Mouse (Mus musculus) heart, postnatal 0 days (tissue): ENCODE results near the gene Disp1. TPM values are rescaled to one million over a fixed set of nuclear protein-coding genes. Genes with fewer than 3 reads are reported as not detected.
A peak's percentile ranks its signal among the peaks of the same experiment; 100 is the strongest.

Source experiments
- ATAC-seq: fragments of 200-750 bp; cut with Nextera tagmentation; 2 replicates; pipeline ENCODE4 v1.8.0; 2017; ENCODE audit warnings: low read depth, moderate number of reproducible peaks, moderate library complexity; ENCODE audit not compliant: insufficient read depth
- DNase-seq: peaks from one replicate; pipeline ENCODE4 v3.0.0-alpha.2; 2016; ENCODE audit warnings: low spot score
- H3K27ac ChIP-seq: fragments of 300-500 bp; sonication (generic); 2 replicates; pipeline ENCODE4 v1.5.1; 2014; ENCODE audit warnings: low read depth, mild to moderate bottlenecking
- H3K27me3 ChIP-seq: fragments of 300-500 bp; sonication (generic); 2 replicates; pipeline ENCODE4 v1.6.1; 2014; ENCODE audit warnings: low read length, mixed read lengths; ENCODE audit not compliant: control insufficient read depth, insufficient read depth
- H3K36me3 ChIP-seq: fragments of 300-500 bp; sonication (generic); replicated peaks from 2 replicates; pipeline ENCODE4 v1.6.1; 2014; ENCODE audit warnings: low read length, mixed read lengths; ENCODE audit not compliant: control insufficient read depth, insufficient read depth
- H3K4me1 ChIP-seq: fragments of 300-500 bp; sonication (generic); 2 replicates; pipeline ENCODE4 v1.6.1; 2014; ENCODE audit warnings: antibody characterized with exemption; ENCODE audit not compliant: control insufficient read depth, insufficient read depth
- H3K4me2 ChIP-seq: fragments of 300-500 bp; sonication (generic); 2 replicates; pipeline ENCODE4 v1.6.1; 2014; ENCODE audit warnings: low read depth, mild to moderate bottlenecking, low read length, moderate library complexity
- H3K4me3 ChIP-seq: fragments of 300-500 bp; sonication (generic); 2 replicates; pipeline ENCODE4 v1.5.1; 2014; ENCODE audit warnings: low read depth, low read length
- H3K9ac ChIP-seq: fragments of 300-500 bp; sonication (generic); replicated peaks from 2 replicates; pipeline ENCODE4 v1.6.1; 2014; ENCODE audit warnings: low read depth, low read length, mixed read lengths
- H3K9me3 ChIP-seq: fragments of 300-500 bp; sonication (generic); replicated peaks from 2 replicates; pipeline ENCODE4 v1.6.1; 2016; ENCODE audit warnings: low read length; ENCODE audit not compliant: control insufficient read depth
- CTCF ChIP-seq: IDR thresholded peaks from 2 replicates; pipeline ENCODE4 v1.5.1; 2016; ENCODE audit warnings: antibody characterized with exemption, control low read depth, low read depth
- EP300 ChIP-seq: IDR thresholded peaks from 2 replicates; pipeline ENCODE4 v1.6.1; 2016; ENCODE audit warnings: antibody characterized with exemption, low read depth
- WGBS: fragments of 180-500 bp; shearing (Covaris S2); extraction: QIAGEN DNeasy Blood & Tissue Kit; methylation state at CpG from one replicate; pipeline ENCODE4 v1.1.7; 2014; 5-methylcytosine and 5-hydroxymethylcytosine counted together
- polyA plus RNA-seq: library from polyadenylated mRNA; unstranded; fragments of >200 nt; fragmentation: Nextera tagmentation; extraction: Ambion mirVana; gene quantifications from 2 replicates; pipeline ENCODE4 v1.2.1, GENCODE M21; 2015
- total RNA-seq: library from RNA; depleted of rRNA; stranded (reverse); fragments of >200 nt; gene quantifications from 2 replicates; pipeline ENCODE4 v1.2.3, GENCODE M21; 2014; ENCODE audit warnings: low replicate concordance

Gene Disp1
- total and polyA plus RNA-seq, 2 experiments from 2014 or later: 5.8 to 8.1 TPM

GRCm38 (mm10) chr1:183153354-183153753, 68.0 kb downstream of the Disp1 start:
- DNase-seq: no peak
- H3K4me2 ChIP-seq: no peak overlapping the region
- H3K4me1 ChIP-seq: peaks cover 18% of the 10 kb centered on the region
- H3K9ac ChIP-seq: no peak overlapping the region
- ATAC-seq: no peak
- no peak overlapping the region for H3K27ac ChIP-seq
- no peak for TF ChIP-seq EP300
- TF ChIP-seq CTCF: no peak
- H3K36me3 ChIP-seq: no peaks in the 10 kb centered on the region
- no peak overlapping the region for H3K4me3 ChIP-seq
- 92% methylated on average over 4 of the region's 4 CpGs for WGBS
- H3K9me3 ChIP-seq: no peaks in the 10 kb centered on the region
- H3K27me3 ChIP-seq: no peaks in the 10 kb centered on the region

- Histone ChIP-seq H3K27me3 (no peaks in the 10 kb centered on the region), H3K36me3 (no peaks in the 10 kb centered on the region), H3K4me2 (no peak overlapping the region), H3K9me3 (no peaks in the 10 kb centered on the region), H3K4me1 (peaks cover 18% of the 10 kb centered on the region), H3K27ac (no peak overlapping the region), H3K4me3 (no peak overlapping the region), H3K9ac (no peak overlapping the region)
- TF ChIP-seq CTCF (no peak), EP300 (no peak)
- DNase-seq: no peak
- WGBS: 70% methylated on average over 12 of the region's 12 CpGs
- ATAC-seq: no peak
Measured at GRCm38 (mm10) chr1:183151510-183152319, 69.6 kb downstream of the Disp1 start.

DNA sequence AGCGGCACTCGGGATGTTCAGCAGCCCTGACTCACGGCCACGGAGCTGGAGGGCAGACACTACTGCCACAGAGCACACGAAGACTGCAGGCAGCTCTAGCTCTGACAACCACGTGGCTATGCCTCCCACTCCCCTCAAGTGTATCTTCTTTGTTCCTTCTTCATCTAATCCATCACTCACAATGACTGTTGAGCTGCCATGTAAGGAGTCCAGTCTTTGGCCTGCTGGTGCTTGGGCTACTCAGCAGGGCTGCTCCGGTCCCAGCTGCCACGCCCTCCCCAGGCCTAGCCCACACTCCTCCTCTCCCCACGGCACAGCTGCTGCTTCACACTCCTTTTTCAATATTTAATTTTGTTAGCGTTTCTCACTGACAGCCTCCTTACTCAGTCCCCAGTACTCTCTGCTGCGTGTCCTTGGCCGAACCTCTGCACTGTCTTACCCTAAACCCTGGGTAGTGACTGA, 70.9 kb downstream of the Disp1 start:
- Histone ChIP-seq H3K9me3 (no peaks in the 10 kb centered on the region), H3K4me3 (no peak overlapping the region), H3K27ac (no peak overlapping the region), H3K27me3 (no peaks in the 10 kb centered on the region), H3K4me1 (peaks cover 12% of the 10 kb centered on the region), H3K36me3 (no peaks in the 10 kb centered on the region), H3K4me2 (no peak overlapping the region), H3K9ac (no peak overlapping the region)
- ATAC-seq: no peak
- 73% methylated on average over 12 of the region's 12 CpGs for WGBS
- TF ChIP-seq CTCF (no peak), EP300 (no peak)
- DNase-seq: no peak

GRCm38 (mm10) chr1:183149571-183150105, 71.7 kb downstream of the Disp1 start:
- DNase-seq: no peak
- H3K36me3 ChIP-seq: no peaks in the 10 kb centered on the region
- no peaks in the 10 kb centered on the region for H3K9me3 ChIP-seq
- H3K4me2 ChIP-seq: no peak overlapping the region
- H3K4me1 ChIP-seq: 0 out of 2 replicates have a peak, but pooled peaks cover 7% of the 10 kb centered on the region
- no peaks in the 10 kb centered on the region for H3K27me3 ChIP-seq
- no peak overlapping the region for H3K27ac ChIP-seq
- no peak for ATAC-seq
- TF ChIP-seq EP300 (no peak), CTCF (no peak)
- 63% methylated on average over 5 of the region's 5 CpGs for WGBS
- no peak overlapping the region for H3K4me3 ChIP-seq
- H3K9ac ChIP-seq: no peak overlapping the region

DNA sequence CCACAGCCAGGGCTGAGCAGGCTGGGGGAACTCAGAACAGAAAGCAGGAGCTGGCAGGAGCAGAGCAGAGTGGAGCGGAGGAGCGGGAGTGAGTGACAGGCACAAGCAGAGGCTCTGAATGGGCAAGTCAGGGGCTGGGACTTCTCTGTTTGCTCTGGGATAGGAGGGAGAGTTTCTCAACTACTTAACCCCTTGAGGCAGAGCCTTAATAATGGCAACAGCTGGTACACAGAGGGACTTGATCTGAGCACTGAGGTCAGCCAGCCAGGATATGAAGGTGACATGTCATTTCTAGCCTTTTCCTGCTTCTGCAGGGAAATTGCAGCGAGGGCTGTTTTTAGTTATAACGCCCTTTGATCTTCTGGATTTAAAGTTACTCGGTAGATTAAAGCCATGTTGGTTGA, 73.9 kb downstream of the Disp1 start:
- Histone ChIP-seq H3K9me3 (no peaks in the 10 kb centered on the region), H3K36me3 (no peaks in the 10 kb centered on the region), H3K4me1 (0 out of 2 replicates have a peak, but pooled peaks cover 11% of the 10 kb centered on the region), H3K27ac (no peak overlapping the region), H3K27me3 (no peaks in the 10 kb centered on the region), H3K4me3 (peak overlapping the region; percentile 33), H3K9ac (no peak overlapping the region), H3K4me2 (peak overlapping the region; percentile 50)
- 20% methylated on average over 5 of the region's 5 CpGs for WGBS
- DNase-seq (peak; percentile 91), ATAC-seq (peak; percentile 96)
- TF ChIP-seq CTCF: no peak
- TF ChIP-seq EP300: no peak
